Mouse (Mus musculus) ES-E14 (cell line): ENCODE data around the gene Chd5. TPM values are rescaled to one million over a fixed set of nuclear protein-coding genes. Genes with fewer than 3 reads are reported as not detected.

Source experiments
- DNase-seq: peaks from one replicate; pipeline ENCODE4 v3.0.0-alpha.2; 2013; ENCODE audit warnings: low read depth, low spot score
- H3K27ac ChIP-seq: 2 replicates; pipeline ENCODE4 v1.5.1; 2012; ENCODE audit warnings: low read depth, mild to moderate bottlenecking, low read length, moderate library complexity, mixed read lengths; ENCODE audit not compliant: poor library complexity, insufficient read depth, severe bottlenecking
- H3K36me3 ChIP-seq: 2 replicates; pipeline ENCODE4 v1.6.1; 2012; ENCODE audit warnings: mild to moderate bottlenecking, low read length, moderate library complexity, mixed read lengths; ENCODE audit not compliant: control insufficient read depth, poor library complexity, insufficient read depth, severe bottlenecking
- H3K4me1 ChIP-seq, 2 experiments: fragments of 150-350 bp in 1 of 2; sonication (generic) in 1 of 2; 2 replicates each; pipeline ENCODE4 v1.6.1; 2012; ENCODE audit warnings: low read length in 2 of 2, mild to moderate bottlenecking in 1 of 2, mixed read lengths in 1 of 2; ENCODE audit not compliant: control insufficient read depth in 2 of 2, insufficient read depth in 2 of 2, poor library complexity in 1 of 2
- H3K4me3 ChIP-seq, 2 experiments: fragments of 150-350 bp in 1 of 2; sonication (generic) in 1 of 2; 2 replicates each; pipeline ENCODE4 v1.5.1; 2012; ENCODE audit warnings: low read length in 2 of 2, low read depth in 1 of 2, mild to moderate bottlenecking in 1 of 2, mixed read lengths in 1 of 2; ENCODE audit not compliant: insufficient read depth in 1 of 2, poor library complexity in 1 of 2, severe bottlenecking in 1 of 2
- H3K9ac ChIP-seq: 2 replicates; pipeline ENCODE4 v1.6.1; 2012; ENCODE audit warnings: low read depth, mild to moderate bottlenecking, low read length, mixed read lengths; ENCODE audit not compliant: poor library complexity, insufficient read depth, severe bottlenecking
- H3K9me3 ChIP-seq: fragments of 150-350 bp; sonication (generic); 2 replicates; pipeline ENCODE4 v1.6.1; 2012; ENCODE audit warnings: low read depth, mild to moderate bottlenecking, low read length; ENCODE audit not compliant: control insufficient read depth, insufficient read depth
- CHD2 ChIP-seq: IDR thresholded peaks from 2 replicates; pipeline ENCODE4 v1.6.1; 2014; ENCODE audit warnings: mild to moderate bottlenecking, low read depth, low read length, inconsistent platforms
- HCFC1 ChIP-seq: IDR thresholded peaks from 2 replicates; pipeline ENCODE4 v1.6.1; 2012; ENCODE audit warnings: low read length, inconsistent platforms, borderline replicate concordance; ENCODE audit not compliant: insufficient read depth
- MAFK ChIP-seq: IDR thresholded peaks from 2 replicates; pipeline ENCODE4 v1.6.1; 2014; ENCODE audit warnings: mild to moderate bottlenecking, low read depth, low read length, inconsistent platforms; ENCODE audit not compliant: insufficient read depth
- ZC3H11A ChIP-seq: IDR thresholded peaks from 2 replicates; pipeline ENCODE4 v1.6.1; 2012; ENCODE audit warnings: low read depth, mild to moderate bottlenecking, inconsistent platforms, low read length, borderline replicate concordance
- ZNF384 ChIP-seq: IDR thresholded peaks from 2 replicates; pipeline ENCODE4 v1.6.1; 2012; ENCODE audit warnings: low read depth, low read length, inconsistent platforms
- in situ Hi-C, 2 experiments: fragments of 600-800 bp; cut with MboI; formaldehyde crosslinking; loops; one replicate each; pipeline ENCODE4 v1.15.1; 2025; ENCODE audit warnings: low sequenced_read_pairs in 2 of 2, inconsistent platforms in 1 of 2; ENCODE audit not compliant: unreplicated experiment in 2 of 2
- total RNA-seq: library from RNA; depleted of rRNA; stranded (reverse); fragments of 300-350 nt; gene quantifications from 2 replicates; pipeline ENCODE4 v1.2.3, GENCODE M21; 2012

Gene Chd5
- total RNA-seq, 1 experiment, result 3.1 TPM

DNA sequence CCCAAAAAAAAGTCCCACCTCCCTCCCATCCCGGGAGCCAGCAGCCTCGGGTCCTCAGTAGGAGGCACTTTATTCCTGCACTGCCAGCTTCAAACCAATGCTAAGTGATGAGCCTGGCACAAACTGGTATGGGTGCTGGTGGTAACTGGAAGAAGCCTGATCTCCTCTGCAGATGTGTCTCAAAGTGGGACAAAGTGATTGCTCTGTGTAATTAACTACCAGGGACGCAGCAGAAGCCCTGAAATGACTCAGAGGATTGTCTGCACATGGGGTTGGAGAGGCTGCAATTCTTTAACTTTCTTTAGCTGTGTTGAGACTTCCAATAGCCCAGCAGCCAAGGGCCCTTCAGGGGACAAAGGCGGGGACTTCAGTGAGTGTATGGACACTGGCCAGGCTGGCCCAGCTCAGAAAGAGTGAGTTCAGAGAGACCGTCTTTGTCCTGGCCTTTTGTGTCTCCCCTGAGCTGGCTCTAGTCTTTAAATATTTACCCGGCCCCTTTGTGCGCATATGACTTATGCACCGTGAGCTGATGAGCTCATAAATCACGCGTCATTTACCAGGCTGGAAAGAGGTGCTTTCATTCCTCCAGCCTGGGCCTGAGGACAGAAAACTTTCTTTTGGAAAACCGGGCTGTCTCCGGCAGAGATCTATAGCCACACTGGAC, 46.2 kb upstream of the Chd5 start:
- in situ Hi-C loops, result no loop called here
- H3K4me3 ChIP-seq, result no peak overlapping the region
- DNase-seq, result no peak
- TF ChIP-seq MAFK (no peak), ZNF384 (no peak), CHD2 (no peak), HCFC1 (no peak), ZC3H11A (no peak)
- H3K9me3 ChIP-seq, result no peaks in the 10 kb centered on the region
- peaks cover 2 to 40% of the 10 kb centered on the region in 2 experiments; a peak in 3 of 4 replicates for H3K4me1 ChIP-seq
- no peaks in the 10 kb centered on the region for H3K36me3 ChIP-seq
- H3K27ac ChIP-seq, result no peak overlapping the region
- H3K9ac ChIP-seq, result no peak overlapping the region

DNA sequence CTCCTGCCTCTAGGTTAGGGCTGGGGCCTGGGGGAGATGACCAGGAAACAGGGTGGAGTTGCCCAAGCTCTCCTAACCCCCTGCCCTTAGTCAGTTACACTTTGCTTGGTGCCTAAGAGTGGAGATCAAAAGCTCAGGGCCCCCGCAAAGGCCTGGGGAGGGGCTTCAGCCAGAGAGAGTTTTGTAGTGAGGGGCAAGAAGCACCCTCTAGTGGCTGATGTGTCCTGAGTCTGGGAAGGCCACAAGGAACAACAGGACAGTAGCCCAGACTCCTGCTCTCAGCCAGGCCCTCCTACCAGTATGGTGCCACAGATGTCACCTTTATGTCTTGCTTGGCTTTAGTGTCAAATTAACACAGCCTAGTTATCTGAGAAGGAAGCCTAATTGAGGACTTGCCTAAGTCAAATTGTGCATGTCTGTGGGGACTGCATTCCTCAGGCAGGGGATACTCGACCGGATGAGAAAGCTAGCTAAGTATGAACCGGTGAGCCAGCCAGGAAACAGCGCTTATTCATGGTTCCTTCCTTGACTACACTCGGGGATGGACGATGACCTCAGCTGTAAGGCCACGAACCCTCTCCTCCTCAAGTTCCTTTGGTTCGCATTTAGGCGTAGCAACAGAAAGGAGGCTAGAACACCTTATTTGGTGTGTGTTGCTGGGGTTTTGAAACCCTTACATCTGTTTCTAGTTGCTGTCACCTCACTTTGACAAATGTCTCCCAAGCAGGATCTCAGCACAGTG, 44.1 kb upstream of the Chd5 start:
- TF ChIP-seq MAFK (no peak), ZC3H11A (no peak), ZNF384 (no peak), HCFC1 (no peak), CHD2 (no peak)
- H3K4me1 ChIP-seq, result peaks cover 4 to 31% of the 10 kb centered on the region in 2 experiments; a peak in 3 of 4 replicates
- H3K27ac ChIP-seq, result no peak overlapping the region
- no peak for DNase-seq
- H3K36me3 ChIP-seq, result no peaks in the 10 kb centered on the region; the same call in 1 of the 2 replicates
- no peak overlapping the region for H3K9ac ChIP-seq
- H3K9me3 ChIP-seq, result no peaks in the 10 kb centered on the region
- in situ Hi-C loops, result no loop called here
- H3K4me3 ChIP-seq, result no peak overlapping the region

DNA sequence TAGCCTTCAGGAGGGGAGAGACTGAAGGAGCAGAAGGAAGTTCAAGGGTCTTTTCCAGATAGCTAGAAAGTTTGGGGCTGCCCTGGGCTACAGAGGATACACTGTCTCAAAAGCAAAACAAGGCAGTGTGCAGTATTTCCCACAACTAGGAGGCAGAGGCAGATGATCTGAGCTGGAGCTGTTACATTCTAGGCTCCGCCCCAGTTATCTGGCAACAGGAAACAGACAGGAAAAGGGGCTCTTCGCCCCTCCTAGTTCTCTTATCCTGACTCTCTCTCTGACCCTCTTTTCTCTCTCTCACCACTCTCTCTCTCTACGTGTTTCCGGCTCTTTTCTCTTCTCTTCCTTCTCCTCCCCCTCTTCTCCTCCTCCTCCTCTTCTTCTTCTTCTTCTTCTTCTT, 42.5 kb upstream of the Chd5 start:
- TF ChIP-seq MAFK (no peak), CHD2 (no peak), ZNF384 (no peak), HCFC1 (no peak), ZC3H11A (no peak)
- no peaks in the 10 kb centered on the region for H3K9me3 ChIP-seq
- peaks cover 11% of the 10 kb centered on the region for H3K36me3 ChIP-seq
- DNase-seq, result no peak
- no peak overlapping the region for H3K27ac ChIP-seq
- in situ Hi-C loops, result no loop called here
- H3K4me1 ChIP-seq, result peaks cover 4 to 28% of the 10 kb centered on the region in 2 experiments; a peak in 3 of 4 replicates
- H3K9ac ChIP-seq, result peak overlapping the region; percentile 41; the same call in 1 of the 2 replicates
- no peak overlapping the region for H3K4me3 ChIP-seq

DNA sequence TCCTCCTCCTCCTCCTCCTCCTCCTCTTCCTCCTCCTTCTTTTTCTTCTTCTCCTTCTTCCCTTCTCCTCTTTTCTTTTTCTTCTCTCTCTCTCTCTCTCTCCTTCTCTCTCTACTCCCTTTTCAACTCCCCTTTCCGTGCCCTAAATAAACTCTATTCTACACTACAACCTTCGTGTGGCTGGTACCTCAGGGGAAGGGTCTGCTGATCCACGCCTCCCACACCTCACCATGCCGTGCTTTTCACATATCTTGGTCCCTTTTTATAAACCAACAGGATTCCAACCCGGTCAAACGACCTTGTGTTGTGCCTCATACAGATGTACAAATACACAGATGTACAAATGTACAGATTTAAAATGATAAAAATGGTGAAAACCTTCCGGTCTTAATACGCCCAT, 42.1 kb upstream of the Chd5 start:
- Histone ChIP-seq H3K27ac (no peak overlapping the region; the same call in 1 of the 2 replicates), H3K9ac (peak overlapping the region; percentile 76; the same call in 1 of the 2 replicates), H3K4me1 (peaks cover 4 to 25% of the 10 kb centered on the region in 2 experiments; a peak in 3 of 4 replicates), H3K9me3 (no peaks in the 10 kb centered on the region), H3K36me3 (peaks cover 11% of the 10 kb centered on the region), H3K4me3 (peak overlapping the region; percentile 71 to 84)
- in situ Hi-C loops, result no loop called here
- no peak for TF ChIP-seq HCFC1
- no peak for TF ChIP-seq CHD2
- no peak for TF ChIP-seq MAFK
- no peak for TF ChIP-seq ZNF384
- TF ChIP-seq ZC3H11A, result no peak
- no peak for DNase-seq
